Mouse (Mus musculus): ENCODE measurements around the gene H2-T22. TPM values are rescaled to one million over a fixed set of nuclear protein-coding genes. Genes with fewer than 3 reads are reported as not detected.

The H2-T22 gene
- total and polyA plus RNA-seq, 3 experiments: 10.6 to 26.1 (median 16.4) TPM

GRCm38 (mm10) chr17:36023710-36024654, 18.6 kb downstream of the H2-T22 start:
- no peak for DNase-seq (ENCODE audit: extremely low read depth)
- Histone ChIP-seq H3K9ac (ENCODE audit: insufficient read depth, low read depth) (no peak overlapping the region), H3K27me3 (replicated peaks) (no peaks in the 10 kb centered on the region), H3K79me2 (replicated peaks; ENCODE audit: control insufficient read depth, extremely low read depth, insufficient read depth, poor library complexity, severe bottlenecking) (peaks cover 37% of the 10 kb centered on the region), H3K4me3 (replicated peaks in 1 of 3; ENCODE audit: low read depth in 2 of 3, low read length in 2 of 3, poor library complexity in 1 of 3) (no peak overlapping the region), H3K4me1 (ENCODE audit: control insufficient read depth in 1 of 2, insufficient read depth in 2 of 2) (peaks cover 10 to 35% of the 10 kb centered on the region in 2 experiments), H3K27ac (ENCODE audit: insufficient read depth, low read depth) (no peak overlapping the region), H3K9me3 (replicated peaks; ENCODE audit: low read length) (peaks cover 18% of the 10 kb centered on the region), H3K4me2 (ENCODE audit: insufficient read depth, low read depth, poor library complexity, severe bottlenecking) (no peak overlapping the region), H3K36me3 (replicated peaks in 1 of 2; ENCODE audit: control insufficient read depth in 1 of 2, insufficient read depth in 1 of 2, low read length in 1 of 2) (peaks cover 10 to 48% of the 10 kb centered on the region in 2 experiments)
- dilution Hi-C loops (cut with MboI; ENCODE audit: extremely low pct_ligation_motif_present, extremely low pct_unique_long_range_greater_than_20kb, low sequenced_read_pairs): no loop called here
- in situ Hi-C loops (cut with MboI; ENCODE audit: low pct_ligation_motif_present, low pct_unique_long_range_greater_than_20kb, low sequenced_read_pairs): no loop called here
- TF ChIP-seq USF2 (conservative IDR thresholded peaks at IDR 0.05; ENCODE audit: low read depth, low read length): no peak
- no peak for TF ChIP-seq CHD1 (IDR thresholded peaks at IDR 0.05; ENCODE audit: low read depth, low read length)
- TF ChIP-seq NELFE (IDR thresholded peaks at IDR 0.05; ENCODE audit: low read depth, low read length): no peak
- TF ChIP-seq EP300 (IDR thresholded peaks at IDR 0.05; ENCODE audit: low read length): no peak
- TF ChIP-seq PAX5 (IDR thresholded peaks at IDR 0.05; ENCODE audit: low read length): no peak
- no peak for TF ChIP-seq POLR2A (IDR thresholded peaks at IDR 0.05; ENCODE audit: low read depth, low read length)
- no peak for TF ChIP-seq JUND (conservative IDR thresholded peaks at IDR 0.05; ENCODE audit: low read depth, low read length)
- TF ChIP-seq ZNF384 (IDR thresholded peaks at IDR 0.05; ENCODE audit: low read depth, low read length): no peak
- TF ChIP-seq MYC (IDR thresholded peaks at IDR 0.05; ENCODE audit: low read depth, low read length): no peak
- no peak for TF ChIP-seq MAFK (IDR thresholded peaks at IDR 0.05; ENCODE audit: insufficient replicate concordance, low read length)
- no peak for TF ChIP-seq RAD21 (IDR thresholded peaks at IDR 0.05; ENCODE audit: low read depth, low read length)
- no peak for TF ChIP-seq ETS1 (conservative IDR thresholded peaks at IDR 0.05; ENCODE audit: low read depth, low read length)
- no peak for TF ChIP-seq BHLHE40 (IDR thresholded peaks at IDR 0.05; ENCODE audit: low read depth, low read length)
- TF ChIP-seq ZKSCAN1 (IDR thresholded peaks at IDR 0.05; ENCODE audit: borderline replicate concordance, low read depth, low read length): no peak
- no peak for TF ChIP-seq USF1 (IDR thresholded peaks at IDR 0.05; ENCODE audit: low read depth, low read length)

- no peak overlapping the region for H3K9ac ChIP-seq (ENCODE audit: insufficient read depth, low read depth)
- no peak for TF ChIP-seq KAT2A (IDR thresholded peaks at IDR 0.05; ENCODE audit: insufficient replicate concordance, low read length)
- TF ChIP-seq ZKSCAN1 (IDR thresholded peaks at IDR 0.05; ENCODE audit: borderline replicate concordance, low read depth, low read length): no peak
- no peak for TF ChIP-seq PAX5 (IDR thresholded peaks at IDR 0.05; ENCODE audit: low read length)
- no peak for TF ChIP-seq POLR2AphosphoS2 (IDR thresholded peaks at IDR 0.05; ENCODE audit: low read depth, low read length)
- no peak for TF ChIP-seq ZC3H11A (IDR thresholded peaks at IDR 0.05; ENCODE audit: low read depth, low read length)
- TF ChIP-seq HCFC1 (IDR thresholded peaks at IDR 0.05; ENCODE audit: low read depth, low read length): no peak
- no peak for TF ChIP-seq TBP (conservative IDR thresholded peaks at IDR 0.05; ENCODE audit: low read depth, low read length)
- no peak for TF ChIP-seq UBTF (IDR thresholded peaks at IDR 0.05; ENCODE audit: low read depth, low read length)
- TF ChIP-seq NRF1 (IDR thresholded peaks at IDR 0.05; ENCODE audit: low read depth, low read length): no peak
- TF ChIP-seq JUN (IDR thresholded peaks at IDR 0.05; ENCODE audit: insufficient read depth, low read depth, low read length): no peak
- no peak for TF ChIP-seq MAZ (IDR thresholded peaks at IDR 0.05; ENCODE audit: low read depth, low read length)
- no peak for TF ChIP-seq MEF2A (IDR thresholded peaks at IDR 0.05; ENCODE audit: borderline replicate concordance, low read depth, low read length)
- no peak for TF ChIP-seq ZMIZ1 (IDR thresholded peaks at IDR 0.05; ENCODE audit: low read depth, low read length)
- TF ChIP-seq NELFE (IDR thresholded peaks at IDR 0.05; ENCODE audit: low read depth, low read length): no peak
- TF ChIP-seq JUND (conservative IDR thresholded peaks at IDR 0.05; ENCODE audit: low read depth, low read length): no peak
- no peak for TF ChIP-seq IRF4 (IDR thresholded peaks at IDR 0.05; ENCODE audit: low read depth, low read length)
- no peak for TF ChIP-seq ETS1 (conservative IDR thresholded peaks at IDR 0.05; ENCODE audit: low read depth, low read length)
- TF ChIP-seq SIN3A (IDR thresholded peaks at IDR 0.05; ENCODE audit: low read length): no peak
- peaks cover 33% of the 10 kb centered on the region for H3K79me2 ChIP-seq (replicated peaks; ENCODE audit: control insufficient read depth, extremely low read depth, insufficient read depth, poor library complexity, severe bottlenecking)
- no peak for DNase-seq (ENCODE audit: extremely low read depth)
- H3K9me3 ChIP-seq (replicated peaks; ENCODE audit: low read length): peaks cover 14% of the 10 kb centered on the region
- no peak overlapping the region for H3K4me2 ChIP-seq (ENCODE audit: insufficient read depth, low read depth, poor library complexity, severe bottlenecking)
- peaks cover 10 to 35% of the 10 kb centered on the region in 2 experiments for H3K4me1 ChIP-seq (ENCODE audit: control insufficient read depth in 1 of 2, insufficient read depth in 2 of 2)
- no peak overlapping the region for H3K4me3 ChIP-seq (replicated peaks in 1 of 3; ENCODE audit: low read depth in 2 of 3, low read length in 2 of 3, poor library complexity in 1 of 3)
- no peak overlapping the region for H3K27ac ChIP-seq (ENCODE audit: insufficient read depth, low read depth)
- H3K27me3 ChIP-seq (replicated peaks): no peaks in the 10 kb centered on the region
- dilution Hi-C loops (cut with MboI; ENCODE audit: extremely low pct_ligation_motif_present, extremely low pct_unique_long_range_greater_than_20kb, low sequenced_read_pairs): no loop called here
- H3K36me3 ChIP-seq (replicated peaks in 1 of 2; ENCODE audit: control insufficient read depth in 1 of 2, insufficient read depth in 1 of 2, low read length in 1 of 2): peaks cover 8 to 41% of the 10 kb centered on the region in 2 experiments
- in situ Hi-C loops (cut with MboI; ENCODE audit: low pct_ligation_motif_present, low pct_unique_long_range_greater_than_20kb, low sequenced_read_pairs): no loop called here
These were observed 19.6 kb downstream of the H2-T22 start for GRCm38 (mm10) chr17:36022922-36023321.

Measured in CH12.LX (cell line).